Mouse (Mus musculus) heart, embryonic 11.5 days (tissue): ENCODE data around the gene Unc45b. TPM values are rescaled to one million over a fixed set of nuclear protein-coding genes. Genes with fewer than 3 reads are reported as not detected.

Experiments
- ATAC-seq: fragments of 200-750 bp; cut with Nextera tagmentation; replicated peaks from 2 replicates; pipeline ENCODE4 v1.8.0; 2017; ENCODE audit warnings: moderate library complexity; ENCODE audit not compliant: insufficient number of reproducible peaks, low FRiP score, low TSS enrichment
- H3K27ac ChIP-seq: fragments of 300-500 bp; sonication (generic); 2 replicates; pipeline ENCODE4 v1.5.1; 2014; ENCODE audit warnings: mild to moderate bottlenecking, low read depth, low read length
- H3K27me3 ChIP-seq: fragments of 300-500 bp; sonication (generic); 2 replicates; pipeline ENCODE4 v1.6.1; 2014; ENCODE audit warnings: mild to moderate bottlenecking, low read length, mixed read lengths; ENCODE audit not compliant: control insufficient read depth, insufficient read depth
- H3K36me3 ChIP-seq: fragments of 300-500 bp; sonication (generic); 2 replicates; pipeline ENCODE4 v1.6.1; 2014; ENCODE audit warnings: mild to moderate bottlenecking, low read length, moderate library complexity, mixed read lengths; ENCODE audit not compliant: control insufficient read depth, insufficient read depth
- H3K4me1 ChIP-seq: fragments of 300-500 bp; sonication (generic); 2 replicates; pipeline ENCODE4 v1.6.1; 2014; ENCODE audit warnings: low read length; ENCODE audit not compliant: control insufficient read depth, insufficient read depth
- H3K4me2 ChIP-seq: fragments of 300-500 bp; sonication (generic); 2 replicates; pipeline ENCODE4 v1.6.1; 2014; ENCODE audit warnings: mild to moderate bottlenecking, moderate library complexity
- H3K4me3 ChIP-seq: fragments of 300-500 bp; sonication (generic); 2 replicates; pipeline ENCODE4 v1.5.1; 2014; ENCODE audit warnings: low read depth, low read length
- H3K9ac ChIP-seq: fragments of 300-500 bp; sonication (generic); 2 replicates; pipeline ENCODE4 v1.6.1; 2014; ENCODE audit warnings: mild to moderate bottlenecking, low read depth, low read length, moderate library complexity
- H3K9me3 ChIP-seq: fragments of 300-500 bp; sonication (generic); replicated peaks from 2 replicates; pipeline ENCODE4 v1.6.1; 2016; ENCODE audit warnings: low read length; ENCODE audit not compliant: control insufficient read depth
- WGBS: fragments of 180-500 bp; shearing (Covaris S2); extraction: QIAGEN DNeasy Blood & Tissue Kit; methylation state at CpG from one replicate; pipeline ENCODE4 v1.1.7; 2014; ENCODE audit not compliant: insufficient replicate concordance; 5-methylcytosine and 5-hydroxymethylcytosine counted together
- polyA plus RNA-seq: library from polyadenylated mRNA; unstranded; fragments of >200 nt; fragmentation: Nextera tagmentation; extraction: Ambion mirVana; gene quantifications from 2 replicates; pipeline ENCODE4 v1.2.1, GENCODE M21; 2014

Gene Unc45b
- polyA plus RNA-seq, 1 experiment from 2014 or later, result 174 TPM

GRCm38 (mm10) chr11:82945636-82946035 is 35.3 kb downstream of the Unc45b start:
- ATAC-seq, result no peak
- no peaks in the 10 kb centered on the region for H3K9me3 ChIP-seq
- WGBS, result 25% methylated on average over 2 of the region's 2 CpGs

GRCm38 (mm10) chr11:82947457-82947856 is 37.1 kb downstream of the Unc45b start:
- no peak overlapping the region for H3K4me2 ChIP-seq
- ATAC-seq, result no peak
- no peak overlapping the region for H3K27ac ChIP-seq
- H3K36me3 ChIP-seq, result peaks cover 3% of the 10 kb centered on the region; the same call in 1 of the 2 replicates
- 53% methylated on average over 4 of the region's 4 CpGs for WGBS
- peaks cover 17% of the 10 kb centered on the region; the same call in 1 of the 2 replicates for H3K27me3 ChIP-seq
- H3K9me3 ChIP-seq, result no peaks in the 10 kb centered on the region
- H3K4me1 ChIP-seq, result peaks cover 11% of the 10 kb centered on the region
- H3K4me3 ChIP-seq, result no peak overlapping the region
- no peak overlapping the region for H3K9ac ChIP-seq

More at GRCm38 (mm10) chr11:82945636-82946035, 35.3 kb downstream of the Unc45b start:
- Histone ChIP-seq H3K36me3 (peaks cover 5% of the 10 kb centered on the region; the same call in 1 of the 2 replicates), H3K9ac (no peak overlapping the region), H3K27me3 (peaks cover 5% of the 10 kb centered on the region; the same call in 1 of the 2 replicates), H3K27ac (no peak overlapping the region), H3K4me3 (no peak overlapping the region), H3K4me1 (peaks cover 2% of the 10 kb centered on the region; the same call in 1 of the 2 replicates), H3K4me2 (no peak overlapping the region)

GRCm38 (mm10) chr11:82949036-82949435 is 38.7 kb downstream of the Unc45b start:
- Histone ChIP-seq H3K27me3 (peaks cover 27% of the 10 kb centered on the region), H3K4me2 (no peak overlapping the region), H3K36me3 (no peaks in the 10 kb centered on the region), H3K4me1 (peaks cover 11% of the 10 kb centered on the region), H3K9ac (no peak overlapping the region), H3K9me3 (no peaks in the 10 kb centered on the region), H3K27ac (no peak overlapping the region), H3K4me3 (no peak overlapping the region)
- ATAC-seq, result no peak
- 66% methylated on average over 9 of the region's 9 CpGs for WGBS

GRCm38 (mm10) chr11:82950736-82951481 is 40.6 kb downstream of the Unc45b start, which contains the start of gene Slfn5:
TSS of gene Slfn5 (plus strand) at chr11:82951349.
- H3K4me2 ChIP-seq, result peak within 1 kb of the TSS; percentile 69
- ATAC-seq, result no peak
- H3K4me3 ChIP-seq, result peak within 1 kb of the TSS; percentile 30
- H3K9ac ChIP-seq, result peak within 1 kb of the TSS; percentile 52; the same call in 1 of the 2 replicates
- WGBS, result 11% methylated on average over 10 of the region's 10 CpGs
- H3K4me1 ChIP-seq, result peaks cover 9% of the 10 kb centered on the region; the same call in 1 of the 2 replicates
- H3K9me3 ChIP-seq, result no peaks in the 10 kb centered on the region
- no peaks in the 10 kb centered on the region for H3K36me3 ChIP-seq
- peaks cover 27% of the 10 kb centered on the region for H3K27me3 ChIP-seq
- no peak within 1 kb of the TSS for H3K27ac ChIP-seq

- peak overlapping the region; percentile 69 for H3K4me2 ChIP-seq
- no peaks in the 10 kb centered on the region for H3K9me3 ChIP-seq
- 3% methylated on average over 28 of the region's 28 CpGs for WGBS
- H3K27ac ChIP-seq, result no peak overlapping the region
- peaks cover 9% of the 10 kb centered on the region; the same call in 1 of the 2 replicates for H3K4me1 ChIP-seq
- peak overlapping the region; percentile 30 for H3K4me3 ChIP-seq
- no peaks in the 10 kb centered on the region for H3K36me3 ChIP-seq
- no peak for ATAC-seq
- peak overlapping the region; percentile 52; the same call in 1 of the 2 replicates for H3K9ac ChIP-seq
- peaks cover 27% of the 10 kb centered on the region for H3K27me3 ChIP-seq
These were observed 41.7 kb downstream of the Unc45b start for GRCm38 (mm10) chr11:82951865-82952611.

- no peak for ATAC-seq
- 59% methylated on average over 9 of the region's 9 CpGs for WGBS
- H3K9ac ChIP-seq, result no peak overlapping the region
- H3K4me2 ChIP-seq, result peak overlapping the region; percentile 69
- H3K4me1 ChIP-seq, result peaks cover 9% of the 10 kb centered on the region; the same call in 1 of the 2 replicates
- H3K27me3 ChIP-seq, result peaks cover 27% of the 10 kb centered on the region
- no peaks in the 10 kb centered on the region for H3K9me3 ChIP-seq
- no peaks in the 10 kb centered on the region for H3K36me3 ChIP-seq
- H3K27ac ChIP-seq, result no peak overlapping the region
- no peak overlapping the region for H3K4me3 ChIP-seq
These were observed 42.5 kb downstream of the Unc45b start for GRCm38 (mm10) chr11:82952612-82953542.

GRCm38 (mm10) chr11:82954631-82955030 is 44.3 kb downstream of the Unc45b start:
- WGBS, result 78% methylated on average over 6 of the region's 6 CpGs
- H3K4me2 ChIP-seq, result no peak overlapping the region
- H3K27me3 ChIP-seq, result peaks cover 27% of the 10 kb centered on the region
- ATAC-seq, result no peak
- no peak overlapping the region for H3K9ac ChIP-seq
- H3K36me3 ChIP-seq, result no peaks in the 10 kb centered on the region
- no peaks in the 10 kb centered on the region for H3K9me3 ChIP-seq
- peaks cover 9% of the 10 kb centered on the region; the same call in 1 of the 2 replicates for H3K4me1 ChIP-seq
- no peak overlapping the region for H3K27ac ChIP-seq
- H3K4me3 ChIP-seq, result no peak overlapping the region

GRCm38 (mm10) chr11:82956925-82957324 is 46.6 kb downstream of the Unc45b start:
- H3K9me3 ChIP-seq, result no peaks in the 10 kb centered on the region
- H3K27me3 ChIP-seq, result peaks cover 19% of the 10 kb centered on the region
- no peak for ATAC-seq
- H3K36me3 ChIP-seq, result no peaks in the 10 kb centered on the region
- WGBS, result 53% methylated on average over 10 of the region's 10 CpGs
- 0 out of 2 replicates have a peak, but pooled peaks cover 2% of the 10 kb centered on the region for H3K4me1 ChIP-seq
- no peak overlapping the region for H3K4me3 ChIP-seq
- no peak overlapping the region for H3K9ac ChIP-seq
- H3K4me2 ChIP-seq, result no peak overlapping the region
- no peak overlapping the region for H3K27ac ChIP-seq
